Mouse (Mus musculus) lung, postnatal 36 days (tissue): ENCODE measurements around the gene Hephl1.
A peak's percentile ranks its signal among the peaks of the same experiment; 100 is the strongest.
"Not testable (repeated sequence)": the region's sequence is repeated elsewhere in the genome, so short reads cannot be mapped to it uniquely, and the experiment has no call there.

Experiments
- DNase-seq: peaks from one replicate; pipeline ENCODE4 v3.0.0; 2022; ENCODE audit warnings: mixed read lengths

The Hephl1 gene

DNA sequence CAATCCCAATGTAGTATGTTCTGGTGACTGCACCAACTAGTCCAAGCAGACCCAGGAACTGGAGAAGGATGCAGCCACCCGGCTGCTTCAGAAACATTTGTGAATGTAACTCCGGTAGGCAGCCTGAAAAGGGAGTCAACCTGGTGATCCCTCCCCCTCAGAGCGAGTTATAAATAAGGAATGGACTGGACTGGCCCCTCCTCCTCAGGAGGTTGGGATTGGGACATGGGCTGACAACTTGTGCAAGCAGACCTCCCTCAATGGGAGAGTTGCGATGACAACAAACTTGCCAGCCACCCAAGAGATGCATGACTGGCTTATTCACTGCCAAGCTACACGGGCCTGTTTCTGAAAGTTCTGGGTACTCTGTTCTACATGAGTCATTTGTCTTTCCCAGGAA is at the start of gene Hephl1:
Gene Hephl1, minus strand, starts transcription at position 101 of the 400 bp plus-strand sequence.
- DNase-seq, result no peak

DNA sequence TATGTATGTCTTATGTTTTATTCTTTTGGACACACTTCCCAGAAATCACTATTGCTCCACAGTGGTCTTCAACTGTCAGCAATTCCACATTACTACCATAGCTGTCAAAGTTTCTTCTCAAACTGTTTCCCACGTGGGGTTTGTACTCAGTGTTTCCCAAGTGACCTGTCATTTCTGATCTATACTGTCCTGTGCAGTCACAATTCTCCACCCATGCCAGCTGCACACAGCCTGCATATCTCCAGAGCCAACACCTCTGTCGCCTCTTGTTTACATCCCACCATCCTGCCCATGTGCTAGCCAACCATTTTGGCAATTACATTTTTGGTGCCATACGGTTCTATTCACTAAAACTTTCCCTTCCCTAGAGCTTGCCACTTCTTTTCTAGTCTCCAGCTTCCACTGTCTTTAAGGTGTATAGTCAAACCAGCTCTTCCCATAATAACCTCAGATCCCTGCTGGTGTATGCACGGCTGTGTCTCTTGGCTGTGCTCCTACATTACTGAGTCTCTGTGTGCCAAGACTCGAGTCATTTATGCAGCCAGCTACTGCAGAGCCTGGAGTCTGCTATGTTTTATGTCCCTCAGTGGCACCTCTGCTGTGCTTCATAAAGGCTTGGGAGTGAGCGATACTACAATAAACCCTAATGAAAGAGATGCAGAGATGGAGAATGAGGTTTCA is 37.5 kb upstream of the Hephl1 start:
- no peak for DNase-seq

DNA sequence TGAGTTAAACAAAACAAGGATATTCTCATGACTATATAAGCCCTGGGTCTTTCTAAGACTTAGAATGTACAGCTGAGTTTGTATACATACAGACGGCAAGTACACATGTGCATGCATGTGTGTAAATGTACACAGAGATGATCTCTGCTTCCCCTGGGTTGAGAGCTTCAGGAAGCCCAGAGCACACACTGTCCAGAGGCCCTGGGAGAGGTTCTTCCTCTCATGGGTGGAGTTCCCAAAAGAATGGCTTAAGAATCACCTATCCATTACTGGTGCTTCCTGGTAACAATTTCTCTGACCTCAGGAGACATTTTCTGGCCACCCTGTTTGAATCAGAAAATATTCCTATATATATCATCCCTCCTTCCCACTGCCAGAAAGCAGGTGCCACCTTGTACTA is 28.6 kb upstream of the Hephl1 start:
- DNase-seq, result no peak

DNA sequence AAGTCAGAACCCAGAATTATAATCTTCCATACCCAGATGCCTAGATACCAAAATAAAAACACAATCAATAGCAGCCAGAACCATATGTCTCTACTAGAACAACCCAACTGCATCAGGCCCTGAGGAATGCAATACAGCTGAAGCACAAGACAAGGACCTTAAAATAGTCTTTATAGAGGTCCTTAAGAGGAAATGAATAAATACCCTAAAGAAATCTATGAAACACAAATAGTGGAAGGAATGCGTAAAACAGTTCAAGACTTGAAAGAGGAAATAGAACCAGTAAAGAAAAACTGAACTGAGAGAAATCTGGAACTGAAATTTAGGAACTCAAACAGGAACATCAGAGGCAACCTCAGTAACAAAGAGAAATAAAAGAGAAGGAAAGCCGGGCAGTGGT is 14.0 kb upstream of the Hephl1 start:
- DNase-seq, result no peak

DNA sequence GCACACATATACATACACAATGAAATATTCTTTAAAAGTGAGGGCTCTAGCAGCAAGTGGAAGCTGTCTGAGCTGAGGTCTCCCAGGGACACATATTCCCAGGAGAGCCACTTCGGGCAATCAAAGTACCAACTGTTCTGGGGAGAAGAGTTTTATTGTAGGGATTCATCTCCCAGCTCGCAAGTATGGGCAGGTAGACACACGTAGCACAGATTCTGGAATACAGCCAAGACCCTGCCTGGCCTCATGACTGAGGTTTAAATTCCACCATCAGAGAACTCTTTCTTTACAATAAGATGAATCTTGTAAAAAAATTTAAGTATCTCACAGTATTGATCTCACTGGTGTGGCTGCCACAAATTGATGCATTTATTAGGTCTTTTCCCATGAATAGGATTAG is 10.5 kb upstream of the Hephl1 start:
- no peak for DNase-seq

DNA sequence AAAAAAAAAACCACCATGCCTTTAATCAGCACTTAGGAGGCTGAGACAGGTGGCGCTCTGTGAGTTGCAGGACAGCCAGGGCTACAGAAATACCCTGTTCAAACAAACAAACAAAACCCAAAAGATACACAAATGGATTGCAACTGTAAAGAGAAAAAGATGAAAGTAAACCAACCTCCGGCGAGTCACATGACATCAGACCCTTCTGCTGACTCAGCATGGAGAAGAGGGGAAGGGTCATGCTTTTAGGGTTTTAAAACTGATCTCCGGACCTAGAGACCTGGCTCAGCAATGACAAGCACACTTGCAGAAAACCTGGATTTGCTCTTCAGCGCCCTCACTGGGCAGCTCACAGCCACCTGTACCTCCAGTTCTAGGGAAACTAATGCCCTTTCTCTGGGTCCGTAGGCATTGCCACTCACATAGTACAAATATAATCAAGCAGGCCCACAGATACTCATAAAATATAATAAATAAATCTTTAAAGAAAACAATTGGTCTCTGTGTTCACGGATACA is 9.0 kb upstream of the Hephl1 start:
- peak; percentile 3 for DNase-seq

DNA sequence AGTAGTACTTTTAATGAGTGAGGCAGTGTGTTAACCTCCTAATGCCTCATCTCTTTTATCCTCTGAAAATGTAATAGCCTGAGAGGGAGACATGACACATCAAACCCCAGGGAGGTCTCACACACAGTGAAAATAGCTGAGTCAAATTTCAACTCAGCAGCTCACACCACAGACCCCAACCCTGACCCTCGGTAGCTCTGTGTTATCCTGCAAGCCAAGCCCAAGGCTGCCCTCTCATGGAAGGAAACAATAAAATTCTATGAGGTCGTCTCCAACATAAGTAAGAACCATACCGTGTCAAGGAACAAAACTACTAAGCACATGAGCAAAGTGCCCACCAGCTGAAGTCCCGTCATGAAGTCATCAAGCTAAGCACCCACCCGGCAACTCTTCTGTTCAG is 8.3 kb upstream of the Hephl1 start:
- DNase-seq, result no peak

DNA sequence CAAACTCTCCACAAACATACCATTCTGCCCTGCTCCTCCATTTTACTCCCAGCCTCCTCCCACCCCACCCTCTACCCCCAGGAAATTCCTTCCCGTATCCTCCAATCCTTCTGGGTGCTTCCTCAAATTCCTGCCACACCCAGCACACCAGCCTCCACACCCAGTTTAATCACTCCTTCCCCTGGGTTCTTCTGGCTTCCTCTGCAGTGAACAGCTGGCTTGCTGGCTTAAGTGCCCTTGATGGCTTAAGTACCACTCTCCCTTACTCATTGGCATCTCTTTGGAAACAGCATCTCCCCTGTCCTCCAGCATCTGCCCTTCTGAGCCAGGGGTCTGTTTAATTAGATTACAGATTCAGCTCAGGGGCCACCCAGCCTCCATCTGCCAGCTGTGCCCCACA is 7.6 kb upstream of the Hephl1 start:
- DNase-seq, result no peak

DNA sequence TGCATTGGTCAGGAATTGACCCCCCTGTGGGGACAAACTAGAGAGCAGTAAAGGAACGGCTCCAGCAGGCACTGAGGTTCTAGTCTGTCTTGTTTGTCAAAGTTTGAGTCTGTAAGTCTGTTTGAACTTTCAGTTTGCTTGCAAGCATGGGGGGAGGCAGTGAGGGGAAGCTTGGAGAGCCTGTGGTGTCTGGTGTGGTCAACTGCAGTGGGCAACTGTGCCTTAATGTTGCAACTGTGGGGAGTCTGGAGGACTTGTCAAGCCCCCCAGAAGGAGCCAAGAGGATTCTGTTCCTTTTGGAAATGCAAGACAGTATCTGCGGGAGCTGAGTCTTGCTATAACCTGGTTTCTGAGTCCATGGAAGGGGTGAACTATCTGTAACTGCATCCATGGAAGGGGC is 4.3 kb upstream of the Hephl1 start:
- DNase-seq, result no peak

DNA sequence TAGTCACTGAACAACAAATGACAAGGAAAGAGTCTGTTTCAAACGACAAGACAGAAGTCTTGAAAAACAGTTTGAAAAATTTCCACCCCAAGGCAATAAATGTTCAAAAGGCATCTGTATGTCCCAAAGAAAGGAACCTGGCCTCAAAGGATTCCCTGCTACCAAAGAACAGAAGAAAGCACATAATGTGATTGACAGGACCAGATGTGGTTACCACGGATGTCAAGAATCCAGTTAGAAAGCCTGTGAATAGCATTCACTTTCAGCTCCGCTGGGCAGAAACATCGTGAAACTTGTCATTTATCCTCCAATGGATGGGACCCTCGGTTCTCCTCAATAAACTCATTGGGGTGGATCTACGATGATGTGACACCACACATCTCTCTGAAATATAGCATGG is 2.2 kb upstream of the Hephl1 start:
- DNase-seq, result no peak

DNA sequence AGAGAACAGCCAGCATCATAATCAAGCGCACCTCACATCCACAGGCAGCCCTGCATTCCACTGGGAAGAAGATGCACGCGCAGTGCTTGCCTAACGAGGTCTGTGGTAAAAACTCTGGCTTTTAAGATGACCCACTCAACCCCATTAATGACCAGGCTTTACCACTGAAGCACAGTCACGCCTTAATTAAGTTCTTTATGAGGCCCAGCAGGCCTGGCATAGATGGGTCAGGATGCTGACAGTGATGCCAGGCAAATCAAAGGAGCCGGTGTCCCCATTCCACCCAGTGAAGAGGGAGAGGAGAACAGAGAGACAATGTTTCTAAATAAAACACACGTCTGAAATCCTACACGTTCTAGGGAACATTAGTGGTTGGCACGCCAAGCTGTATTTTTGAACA is 3.8 kb downstream of the Hephl1 start:
- DNase-seq, result no peak

DNA sequence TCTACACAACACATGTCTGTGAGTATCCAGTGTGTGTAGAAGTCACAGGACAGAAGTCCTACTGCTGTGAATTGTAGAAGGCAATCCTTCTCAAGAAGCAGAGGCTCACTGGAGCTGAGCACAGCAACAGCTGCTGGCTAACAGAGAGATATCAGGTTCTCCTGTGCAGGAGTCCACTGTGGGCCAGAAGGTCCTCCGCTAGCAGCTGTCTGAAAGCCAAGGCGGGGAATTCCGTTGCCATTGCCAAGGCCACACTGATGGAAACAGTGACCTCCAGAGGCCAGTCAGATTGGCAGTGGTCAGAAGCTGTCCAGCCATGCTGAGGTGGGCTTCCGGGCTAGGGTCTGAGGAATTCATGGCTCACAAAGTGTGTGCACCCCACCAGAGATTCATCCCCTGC is 6.8 kb downstream of the Hephl1 start:
- DNase-seq, result no peak

DNA sequence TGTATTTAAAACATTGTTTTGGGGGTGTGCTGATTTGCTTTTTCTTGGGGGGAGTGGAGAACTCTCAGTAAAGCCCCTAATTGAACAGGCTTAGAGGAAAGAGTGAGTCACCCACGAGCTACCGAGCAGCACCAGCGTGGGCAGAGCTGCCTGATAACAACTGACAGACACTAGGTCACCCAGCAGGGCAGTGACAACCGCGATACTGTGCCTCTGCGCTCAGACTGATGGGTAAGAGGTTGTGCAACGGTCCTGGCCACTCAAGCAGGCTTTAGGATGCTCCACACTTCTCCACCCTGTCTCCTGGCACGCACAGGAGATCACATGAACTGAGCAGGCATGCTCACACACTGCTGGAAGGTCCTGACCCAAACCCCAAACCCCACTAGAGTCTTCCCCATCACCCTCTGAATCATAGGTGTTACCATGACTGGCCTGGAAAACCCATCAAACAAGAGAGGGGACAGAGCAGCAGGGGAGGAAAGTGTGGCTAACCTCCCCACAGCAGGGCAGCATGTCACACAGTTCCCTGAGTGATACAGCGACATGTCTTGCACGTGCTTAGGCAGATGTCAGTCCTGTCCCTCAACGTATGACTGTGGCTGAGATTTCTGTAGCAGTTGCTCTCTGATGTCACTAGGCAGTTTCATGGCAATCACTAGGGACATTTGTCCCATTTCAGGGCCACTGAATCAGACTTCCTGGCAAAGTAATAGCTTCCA is 8.2 kb downstream of the Hephl1 start:
- no peak for DNase-seq

DNA sequence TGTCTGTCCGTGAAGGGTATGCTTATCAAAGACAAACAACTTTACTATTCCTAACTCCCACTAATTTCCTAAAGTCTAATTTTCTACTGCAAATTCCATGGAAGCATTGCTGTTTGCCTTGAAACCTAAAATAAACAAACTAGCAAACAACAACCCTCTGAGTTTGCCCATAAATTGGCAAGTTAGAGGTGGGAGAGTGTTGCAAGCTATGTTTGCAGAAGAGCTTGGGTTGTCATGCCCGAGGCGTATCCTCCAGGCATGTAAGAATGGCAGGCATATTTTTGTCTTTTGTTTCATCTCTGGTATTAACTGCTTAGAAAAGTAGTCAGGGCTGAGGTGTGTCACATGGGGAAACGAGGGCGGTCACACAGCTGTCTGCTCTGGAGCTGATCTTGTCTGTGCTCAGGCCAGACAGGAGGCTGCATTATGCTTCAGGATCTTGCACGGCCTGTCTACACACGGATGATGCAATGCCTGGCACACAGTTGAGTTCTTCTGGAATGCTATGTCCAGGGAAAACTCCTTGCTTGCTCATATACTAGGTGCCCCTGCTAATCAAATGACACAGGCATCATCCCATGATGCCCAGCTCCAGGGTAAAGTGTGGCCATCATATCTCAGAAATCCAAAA is 10.3 kb downstream of the Hephl1 start:
- no peak for DNase-seq

DNA sequence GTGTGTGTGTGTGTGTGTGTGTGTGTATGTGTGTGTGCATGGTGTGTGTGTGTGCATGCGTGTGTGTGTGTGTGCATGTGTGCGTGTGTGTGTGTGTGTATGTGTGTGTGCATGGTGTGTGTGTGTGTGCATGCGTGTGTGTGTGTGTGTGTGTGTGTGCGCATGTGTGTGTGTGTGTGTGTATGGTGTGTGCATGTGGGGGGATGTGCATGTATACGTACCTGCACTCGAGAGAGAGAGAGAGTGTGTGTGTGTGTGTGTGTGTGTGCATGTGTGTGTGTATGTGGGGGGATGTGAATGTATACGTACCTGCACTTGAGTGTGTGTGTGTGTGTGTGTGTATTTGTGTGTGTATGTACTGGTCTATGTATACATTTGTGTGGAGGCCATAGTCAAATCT is 13.5 kb downstream of the Hephl1 start:
- not testable (repeated sequence) for DNase-seq

DNA sequence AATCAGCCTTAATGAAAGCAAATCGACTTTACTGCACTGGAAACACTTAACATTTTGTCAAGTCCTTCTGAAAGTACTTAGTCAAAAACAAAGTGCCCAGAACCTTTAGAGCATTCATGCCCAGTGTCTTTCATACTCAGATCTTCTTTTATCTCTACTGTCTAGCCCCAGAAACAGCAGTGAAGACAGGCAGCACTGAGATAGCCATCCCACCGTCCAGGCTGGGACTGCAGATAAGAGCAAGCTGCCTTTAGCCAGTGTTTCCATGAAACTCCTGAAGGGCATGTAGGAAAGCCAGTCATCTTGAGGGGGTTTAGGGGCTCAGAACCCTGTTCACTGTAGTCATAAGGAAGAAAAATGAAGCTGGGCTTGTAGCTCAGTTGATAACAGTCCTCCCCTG is 14.7 kb downstream of the Hephl1 start:
- DNase-seq, result no peak

DNA sequence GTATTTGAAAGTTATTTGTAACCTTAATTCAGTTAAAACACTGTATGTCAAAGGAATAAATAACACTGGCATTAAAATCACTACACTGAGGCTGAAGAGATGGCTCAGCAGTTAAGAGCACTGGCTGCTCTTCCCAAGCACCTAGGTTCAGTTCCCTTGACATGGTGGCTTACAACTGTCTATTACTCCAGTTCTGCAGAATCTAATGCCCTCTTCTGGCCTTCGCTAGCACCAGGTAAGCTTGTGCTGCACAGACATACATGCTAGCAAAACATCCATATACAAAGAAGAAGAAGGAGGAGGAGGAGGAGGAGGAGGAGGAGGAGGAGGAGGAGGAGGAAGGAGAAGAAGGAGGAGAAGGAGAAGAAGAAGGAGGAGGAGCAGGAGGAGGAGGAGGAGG is 15.7 kb downstream of the Hephl1 start:
- no peak for DNase-seq

DNA sequence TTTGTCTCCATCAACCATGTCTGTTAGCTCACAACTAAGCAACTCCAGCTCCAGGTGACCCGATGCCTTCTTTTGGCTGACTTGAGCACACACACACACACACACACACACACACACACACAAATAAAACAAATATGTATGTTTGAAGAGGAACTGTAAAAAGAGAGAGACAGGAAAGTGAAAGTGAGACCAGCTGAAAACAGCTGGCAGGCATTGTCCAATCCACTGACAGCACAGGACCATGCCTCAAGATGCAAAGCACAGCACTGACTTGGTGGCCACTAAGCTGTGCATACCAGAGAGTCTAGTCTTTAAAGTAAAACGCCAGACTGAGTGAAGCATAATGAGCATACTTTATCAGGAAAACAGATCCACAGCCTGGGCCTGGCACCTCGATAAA is 16.7 kb downstream of the Hephl1 start:
- no peak for DNase-seq

DNA sequence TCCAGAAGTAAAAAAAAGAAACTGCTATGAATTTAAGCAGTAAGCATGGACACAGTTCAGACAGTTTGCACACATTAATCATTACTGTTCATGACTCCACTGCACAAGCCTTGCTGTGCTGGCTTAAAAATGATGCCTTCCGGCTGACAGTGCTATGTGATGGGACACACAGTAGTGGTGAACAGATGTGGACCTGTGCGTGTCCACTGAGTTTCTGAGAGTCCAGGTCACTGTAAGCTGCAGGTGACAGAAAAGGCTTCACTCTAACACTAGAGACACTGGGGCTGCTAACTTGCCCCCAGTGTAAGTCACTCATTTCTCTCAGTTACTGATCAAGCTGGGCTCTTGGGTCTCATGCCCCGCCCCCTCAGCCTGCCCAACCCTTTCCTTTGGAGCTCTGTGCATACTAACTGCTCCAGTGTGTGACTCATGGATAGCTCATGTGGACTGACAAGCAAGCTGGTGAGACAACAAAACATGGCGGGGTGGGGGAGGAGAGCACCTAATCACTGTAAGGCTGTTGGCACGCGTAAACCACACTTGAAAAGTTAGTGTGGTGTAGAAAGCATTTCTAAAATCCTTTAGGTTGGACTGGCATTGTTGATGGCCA is 43.1 kb downstream of the Hephl1 start:
- DNase-seq, result no peak

DNA sequence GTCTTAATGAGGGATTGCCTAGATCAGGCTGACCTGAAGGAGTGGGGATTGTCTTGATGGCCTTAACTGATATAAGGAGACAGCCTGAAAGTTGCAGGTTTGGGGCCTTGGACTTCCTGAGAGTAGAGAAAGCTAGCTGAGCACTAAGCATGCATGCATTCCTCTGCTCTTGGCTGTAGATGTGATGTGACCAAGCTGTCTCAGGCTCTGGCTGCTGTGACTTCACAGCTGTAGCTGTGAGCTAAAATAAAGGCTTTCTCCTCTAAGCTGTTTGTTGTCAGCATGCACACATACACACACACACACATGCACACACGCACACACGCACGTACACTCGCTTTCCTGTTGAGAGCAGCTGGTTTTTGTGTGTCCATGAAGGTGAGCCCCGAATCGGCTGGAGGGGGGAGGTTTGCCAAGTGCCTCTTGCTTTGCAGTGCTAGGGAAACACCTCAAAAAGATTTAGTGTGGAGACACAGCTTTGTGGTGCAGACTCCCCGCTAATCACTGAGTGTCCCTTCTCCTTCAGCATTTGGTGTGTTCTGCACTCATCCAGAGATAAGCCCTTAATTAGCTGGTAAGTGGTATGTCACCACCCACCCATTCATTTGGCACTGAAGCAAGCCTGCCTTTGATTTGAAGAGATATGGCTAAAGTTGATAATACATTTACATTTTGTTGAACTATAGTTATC is 43.8 kb downstream of the Hephl1 start:
- DNase-seq, result no peak

DNA sequence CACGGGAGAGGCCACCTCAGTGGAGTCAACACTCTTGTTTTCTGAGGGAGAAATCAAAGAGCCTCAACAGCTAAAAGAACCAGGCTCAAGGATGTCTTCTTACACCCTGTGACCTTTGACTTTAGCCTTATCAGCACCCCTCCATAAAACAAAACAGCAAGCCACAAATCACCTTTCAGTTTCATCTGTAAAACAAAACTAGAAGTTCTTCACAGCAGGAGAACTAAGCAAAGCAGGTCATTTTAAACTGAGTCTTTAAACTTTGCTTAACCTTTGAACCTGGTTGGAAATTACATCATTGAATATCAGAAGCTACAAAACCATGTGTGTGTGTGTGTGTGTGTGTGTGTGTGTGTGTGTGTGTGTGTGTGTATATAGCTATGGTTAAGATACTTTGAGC is 47.7 kb downstream of the Hephl1 start:
- DNase-seq, result no peak

DNA sequence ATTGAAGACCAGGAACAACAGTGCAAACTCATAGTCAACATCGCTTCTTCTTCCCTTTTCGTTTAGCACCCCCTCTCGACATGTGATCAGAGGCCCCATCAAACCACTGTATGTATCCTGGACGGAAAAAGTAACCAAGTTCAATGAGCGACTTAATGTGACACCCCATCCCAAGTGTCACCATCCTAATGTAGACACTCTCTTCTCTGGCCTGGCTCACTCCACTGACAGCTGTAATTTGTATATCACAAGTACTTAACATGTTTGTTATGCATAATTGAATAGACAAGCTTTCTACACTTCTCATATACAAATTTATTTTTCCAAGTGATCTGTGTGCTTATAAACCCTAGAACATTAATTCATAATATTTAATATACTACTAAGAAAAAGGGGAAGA is 51.1 kb downstream of the Hephl1 start:
- no peak for DNase-seq

DNA sequence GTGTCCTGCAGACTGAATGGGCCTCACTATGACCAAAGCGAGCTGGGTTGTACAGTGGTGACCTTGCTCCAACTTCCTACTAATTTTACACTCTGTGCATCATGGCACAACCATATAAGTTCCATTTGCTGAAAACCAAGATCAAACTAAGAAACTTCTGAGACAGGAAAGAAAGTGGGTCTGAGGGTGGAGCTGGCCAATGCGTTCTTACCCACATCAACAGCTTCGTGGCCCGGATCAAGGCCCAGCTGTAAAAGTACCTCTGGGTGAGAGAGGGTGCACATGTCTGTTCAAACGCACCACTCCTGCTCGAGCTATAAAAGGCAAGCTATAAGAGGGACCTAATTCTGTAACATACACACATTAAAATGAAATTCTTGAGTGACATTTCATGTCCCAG is 51.9 kb downstream of the Hephl1 start:
- DNase-seq, result no peak
